Mouse (Mus musculus) testis, adult 2 months (tissue): ENCODE results near the gene Ankrd65.

ENCODE experiments used
- CTCF ChIP-seq: fragments of 200-500 bp; IDR thresholded peaks from 2 replicates; pipeline ENCODE4 v1.5.1; 2012; ENCODE audit warnings: low read depth, mild to moderate bottlenecking, inconsistent platforms, low read length, moderate library complexity; ENCODE audit not compliant: control insufficient read depth, insufficient read depth, insufficient replicate concordance
- POLR2A ChIP-seq: fragments of 200-500 bp; IDR thresholded peaks from 2 replicates; pipeline ENCODE4 v1.6.1; 2012; ENCODE audit warnings: low read depth, mild to moderate bottlenecking, inconsistent platforms, low read length, moderate library complexity; ENCODE audit not compliant: control insufficient read depth

GRCm38 (mm10) chr4:155846871-155847578 lies 56.8 kb downstream of the Ankrd65 start, which contains the start of gene Dvl1:
- no peak for TF ChIP-seq CTCF
- peak; percentile 69 for TF ChIP-seq POLR2A
